Mouse (Mus musculus) hindbrain, embryonic 16.5 days (tissue): Measurements from ENCODE around the gene Nxn. TPM values are rescaled to one million over a fixed set of nuclear protein-coding genes. Genes with fewer than 3 reads are reported as not detected.

Source experiments
- ATAC-seq: fragments of 200-750 bp; cut with Nextera tagmentation; 2 replicates; pipeline ENCODE4 v1.8.0; 2017; ENCODE audit warnings: moderate TSS enrichment, moderate library complexity
- H3K27ac ChIP-seq: fragments of 300-500 bp; sonication (generic); 2 replicates; pipeline ENCODE4 v1.5.1; 2014; ENCODE audit warnings: low read depth, mild to moderate bottlenecking, control low read depth, low read length, moderate library complexity
- H3K27me3 ChIP-seq: fragments of 300-500 bp; sonication (generic); replicated peaks from 2 replicates; pipeline ENCODE4 v1.6.1; 2014; ENCODE audit warnings: low read length; ENCODE audit not compliant: control insufficient read depth, insufficient read depth
- H3K36me3 ChIP-seq: fragments of 300-500 bp; sonication (generic); 2 replicates; pipeline ENCODE4 v1.6.1; 2014; ENCODE audit warnings: mild to moderate bottlenecking, low read length, moderate library complexity, mixed read lengths; ENCODE audit not compliant: control insufficient read depth, insufficient read depth
- H3K4me1 ChIP-seq: fragments of 300-500 bp; sonication (generic); 2 replicates; pipeline ENCODE4 v1.6.1; 2014; ENCODE audit warnings: low read depth, low read length; ENCODE audit not compliant: control insufficient read depth, insufficient read depth
- H3K4me2 ChIP-seq: fragments of 300-500 bp; sonication (generic); 2 replicates; pipeline ENCODE4 v1.6.1; 2014; ENCODE audit warnings: mild to moderate bottlenecking, low read length, control low read depth, moderate library complexity
- H3K4me3 ChIP-seq: fragments of 300-500 bp; sonication (generic); 2 replicates; pipeline ENCODE4 v1.5.1; 2014; ENCODE audit warnings: mild to moderate bottlenecking, low read length, control low read depth, moderate library complexity
- H3K9ac ChIP-seq: fragments of 300-500 bp; sonication (generic); 2 replicates; pipeline ENCODE4 v1.6.1; 2014; ENCODE audit warnings: low read depth, mild to moderate bottlenecking, control low read depth, low read length, moderate library complexity
- H3K9me3 ChIP-seq: fragments of 300-500 bp; sonication (generic); 2 replicates; pipeline ENCODE4 v1.6.1; 2014; ENCODE audit warnings: mild to moderate bottlenecking, low read length, moderate library complexity; ENCODE audit not compliant: control insufficient read depth
- WGBS: fragments of 180-500 bp; shearing (Covaris S2); extraction: QIAGEN DNeasy Blood & Tissue Kit; methylation state at CpG from one replicate; pipeline ENCODE4 v1.1.7; 2014; 5-methylcytosine and 5-hydroxymethylcytosine counted together
- polyA plus RNA-seq: library from polyadenylated mRNA; unstranded; fragments of >200 nt; fragmentation: Nextera tagmentation; extraction: Ambion mirVana; gene quantifications from 2 replicates; pipeline ENCODE4 v1.2.1, GENCODE M21; 2015

Nxn gene
- polyA plus RNA-seq, 1 experiment from 2014 or later = 22.2 TPM

GRCm38 (mm10) chr11:76297252-76297651, 101.7 kb downstream of the Nxn start:
- ATAC-seq = no peak
- Histone ChIP-seq H3K36me3 (no peaks in the 10 kb centered on the region), H3K9me3 (no peaks in the 10 kb centered on the region), H3K27ac (0 out of 2 replicates have a peak overlapping the region, but pooled peaks have one; percentile 27), H3K4me1 (peaks cover 23% of the 10 kb centered on the region), H3K27me3 (no peaks in the 10 kb centered on the region), H3K4me2 (no peak overlapping the region), H3K4me3 (no peak overlapping the region), H3K9ac (no peak overlapping the region)
- 51% methylated on average over 9 of the region's 9 CpGs for WGBS

- ATAC-seq = no peak
- no peak overlapping the region for H3K4me3 ChIP-seq
- no peak overlapping the region for H3K9ac ChIP-seq
- H3K27ac ChIP-seq = peak overlapping the region; percentile 11; the same call in 1 of the 2 replicates
- no peaks in the 10 kb centered on the region for H3K9me3 ChIP-seq
- 20% methylated on average over 9 of the region's 9 CpGs for WGBS
- H3K36me3 ChIP-seq = no peaks in the 10 kb centered on the region
- H3K27me3 ChIP-seq = no peaks in the 10 kb centered on the region
- H3K4me1 ChIP-seq = peaks cover 28% of the 10 kb centered on the region
- no peak overlapping the region for H3K4me2 ChIP-seq
These were observed 104.1 kb downstream of the Nxn start for GRCm38 (mm10) chr11:76294836-76295235.

GRCm38 (mm10) chr11:76294078-76294477, 104.9 kb downstream of the Nxn start:
- H3K4me1 ChIP-seq = peaks cover 33% of the 10 kb centered on the region
- no peaks in the 10 kb centered on the region for H3K27me3 ChIP-seq
- H3K4me3 ChIP-seq = no peak overlapping the region
- H3K36me3 ChIP-seq = no peaks in the 10 kb centered on the region
- H3K4me2 ChIP-seq = no peak overlapping the region
- H3K27ac ChIP-seq = no peak overlapping the region
- no peak overlapping the region for H3K9ac ChIP-seq
- no peak for ATAC-seq
- H3K9me3 ChIP-seq = no peaks in the 10 kb centered on the region
- 57% methylated on average over 4 of the region's 5 CpGs for WGBS

GRCm38 (mm10) chr11:76292831-76293230, 106.1 kb downstream of the Nxn start:
- Histone ChIP-seq H3K4me1 (peaks cover 42% of the 10 kb centered on the region), H3K9ac (no peak overlapping the region), H3K4me3 (no peak overlapping the region), H3K9me3 (no peaks in the 10 kb centered on the region), H3K27ac (no peak overlapping the region; the same call in 1 of the 2 replicates), H3K36me3 (no peaks in the 10 kb centered on the region), H3K27me3 (no peaks in the 10 kb centered on the region), H3K4me2 (no peak overlapping the region)
- ATAC-seq = no peak
- 58% methylated on average over 6 of the region's 6 CpGs for WGBS

- peaks cover 43% of the 10 kb centered on the region for H3K4me1 ChIP-seq
- H3K9me3 ChIP-seq = no peaks in the 10 kb centered on the region
- H3K4me3 ChIP-seq = no peak overlapping the region
- H3K27me3 ChIP-seq = no peaks in the 10 kb centered on the region
- H3K9ac ChIP-seq = no peak overlapping the region
- H3K4me2 ChIP-seq = no peak overlapping the region
- H3K36me3 ChIP-seq = no peaks in the 10 kb centered on the region
- ATAC-seq = no peak
- no peak overlapping the region; the same call in 1 of the 2 replicates for H3K27ac ChIP-seq
- 81% methylated on average over 15 of the region's 15 CpGs for WGBS
These were observed 106.5 kb downstream of the Nxn start for GRCm38 (mm10) chr11:76292398-76292797.

- Histone ChIP-seq H3K36me3 (no peaks in the 10 kb centered on the region), H3K4me1 (peaks cover 42% of the 10 kb centered on the region), H3K27me3 (no peaks in the 10 kb centered on the region), H3K4me3 (no peak overlapping the region), H3K9ac (no peak overlapping the region), H3K27ac (no peak overlapping the region), H3K9me3 (no peaks in the 10 kb centered on the region), H3K4me2 (no peak overlapping the region)
- 85% methylated on average over 4 of the region's 4 CpGs for WGBS
- ATAC-seq = no peak
These were observed 107.0 kb downstream of the Nxn start for GRCm38 (mm10) chr11:76291960-76292359.

GRCm38 (mm10) chr11:76290367-76290766, 108.6 kb downstream of the Nxn start:
- Histone ChIP-seq H3K4me3 (no peak overlapping the region), H3K9ac (peak overlapping the region; percentile 45; the same call in 1 of the 2 replicates)
- 11% methylated on average over 11 of the region's 11 CpGs for WGBS

GRCm38 (mm10) chr11:76288645-76289044, 110.3 kb downstream of the Nxn start:
- ATAC-seq = no peak
- Histone ChIP-seq H3K4me1 (peaks cover 30% of the 10 kb centered on the region), H3K9ac (no peak overlapping the region), H3K36me3 (no peaks in the 10 kb centered on the region), H3K27ac (no peak overlapping the region), H3K4me3 (no peak overlapping the region), H3K9me3 (no peaks in the 10 kb centered on the region), H3K4me2 (no peak overlapping the region), H3K27me3 (no peaks in the 10 kb centered on the region)
- 69% methylated on average over 6 of the region's 6 CpGs for WGBS

More at GRCm38 (mm10) chr11:76290367-76290766, 108.6 kb downstream of the Nxn start:
- peak; percentile 79 for ATAC-seq
- no peaks in the 10 kb centered on the region for H3K36me3 ChIP-seq
- peak overlapping the region; percentile 70 for H3K27ac ChIP-seq
- H3K9me3 ChIP-seq = no peaks in the 10 kb centered on the region
- H3K4me2 ChIP-seq = peak overlapping the region; percentile 13; the same call in 1 of the 2 replicates
- peaks cover 38% of the 10 kb centered on the region for H3K4me1 ChIP-seq
- no peaks in the 10 kb centered on the region for H3K27me3 ChIP-seq

GRCm38 (mm10) chr11:76287301-76287700, 111.6 kb downstream of the Nxn start:
- Histone ChIP-seq H3K36me3 (no peaks in the 10 kb centered on the region), H3K9ac (no peak overlapping the region), H3K4me2 (no peak overlapping the region), H3K4me1 (peaks cover 24% of the 10 kb centered on the region), H3K27ac (no peak overlapping the region), H3K27me3 (no peaks in the 10 kb centered on the region), H3K9me3 (no peaks in the 10 kb centered on the region), H3K4me3 (no peak overlapping the region)
- ATAC-seq = no peak
- WGBS = 42% methylated on average over 10 of the region's 10 CpGs
